Mouse (Mus musculus) thymus, postnatal 10 days (tissue): ENCODE measurements around the gene Agbl4.
A peak's percentile ranks its signal among the peaks of the same experiment; 100 is the strongest.

ENCODE experiments used
- DNase-seq, 2 experiments: peaks; one replicate each; pipeline ENCODE4 v3.0.0; 2021; ENCODE audit warnings: low spot score in 2 of 2

Gene Agbl4

DNA sequence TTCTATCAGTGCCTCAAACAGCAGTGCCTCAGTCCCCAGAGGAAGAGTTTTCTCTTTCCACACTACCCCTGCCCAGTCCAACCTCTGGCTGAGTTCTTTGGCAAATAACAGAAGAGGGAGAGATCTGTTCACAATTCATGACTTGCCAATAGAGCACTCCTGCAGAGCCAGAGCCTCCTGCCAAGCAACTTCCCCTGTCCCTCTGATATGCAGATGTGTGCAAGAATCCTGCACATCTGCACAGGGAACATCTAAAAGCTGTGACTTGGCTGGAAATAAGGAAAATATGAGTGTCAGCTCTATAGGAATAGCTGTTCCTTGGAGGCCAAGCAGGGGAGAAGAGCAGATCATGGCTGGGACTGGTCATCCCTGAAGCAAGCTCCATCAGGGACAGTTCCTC is 993.3 kb downstream of the Agbl4 start:
- DNase-seq, result no peak

DNA sequence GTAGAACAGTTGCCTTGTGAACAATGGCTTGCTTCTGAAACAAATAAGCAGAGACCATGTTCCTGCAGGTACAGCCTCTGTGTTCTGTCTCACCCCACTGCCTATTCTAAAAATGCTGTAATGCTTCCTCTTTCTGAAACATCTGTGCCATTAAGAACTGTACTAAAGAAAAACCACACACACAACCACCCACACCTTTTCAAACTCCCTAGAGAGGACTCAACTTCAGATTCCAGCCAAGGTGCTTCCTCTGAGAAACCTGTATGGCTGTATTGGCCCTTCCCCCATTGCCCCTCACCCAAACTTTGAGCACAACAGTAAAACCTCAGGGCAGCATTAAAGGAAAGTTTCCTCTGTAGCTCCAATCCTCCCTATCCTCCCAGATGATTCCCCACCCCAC is 1002.3 kb downstream of the Agbl4 start:
- no peak for DNase-seq

DNA sequence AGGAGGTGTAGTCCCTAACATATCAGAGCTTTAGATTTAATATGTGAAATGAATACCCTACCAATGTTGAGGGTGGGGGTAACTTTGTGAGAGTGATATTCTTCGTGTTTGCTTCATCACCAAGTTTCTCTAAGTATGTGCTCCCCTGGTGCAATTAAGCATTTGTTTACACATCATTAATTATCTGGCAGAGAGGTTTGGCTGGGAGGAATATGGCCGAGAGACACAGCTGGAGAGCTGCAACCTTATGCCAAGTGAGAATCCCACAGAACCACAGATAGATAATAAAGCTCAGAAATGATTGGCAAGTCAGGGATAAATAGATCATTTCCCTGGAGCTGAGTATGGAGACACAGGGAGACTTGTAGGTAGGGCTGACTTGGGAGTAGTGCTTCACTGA is 1003.2 kb downstream of the Agbl4 start:
- DNase-seq, result no peak

DNA sequence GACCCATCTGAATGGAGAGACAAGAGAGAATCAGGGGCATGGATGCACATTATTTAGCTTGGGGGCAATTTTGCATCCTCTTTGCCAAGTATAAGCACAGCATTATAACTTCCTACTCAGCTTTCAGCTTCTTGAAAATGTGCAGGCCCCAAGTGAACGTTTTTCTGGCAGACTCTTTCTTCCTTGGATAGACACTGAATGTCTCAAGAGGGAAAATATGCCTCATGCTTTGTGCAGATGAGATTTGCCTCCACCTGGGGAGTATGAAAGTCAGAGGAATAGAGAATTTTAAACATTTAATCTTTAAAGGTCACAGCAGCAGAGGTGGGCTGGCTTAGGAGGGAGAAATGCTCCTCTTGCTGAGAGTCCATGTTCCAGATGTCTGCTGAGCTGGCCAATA is 1005.8 kb downstream of the Agbl4 start:
- DNase-seq, result no peak

DNA sequence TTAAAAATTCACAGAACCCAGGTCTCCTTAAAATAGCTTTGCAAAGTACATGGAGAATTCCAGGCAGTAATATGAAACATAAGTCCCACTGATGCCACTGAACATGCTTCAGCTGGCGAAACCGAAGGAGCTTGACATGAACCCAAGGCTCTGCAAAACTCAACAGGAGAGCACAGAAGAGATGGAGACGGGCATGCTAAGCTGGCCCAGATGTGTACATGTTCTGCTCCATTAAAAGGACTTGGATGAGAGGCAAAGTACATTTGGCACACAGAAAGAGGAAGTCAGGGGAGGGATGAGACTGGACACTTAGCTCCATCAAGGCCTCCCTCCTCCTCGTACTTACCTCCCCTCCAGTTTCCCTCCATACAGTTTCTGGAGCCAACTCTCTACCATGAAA is 1013.3 kb downstream of the Agbl4 start:
- DNase-seq, result no peak

DNA sequence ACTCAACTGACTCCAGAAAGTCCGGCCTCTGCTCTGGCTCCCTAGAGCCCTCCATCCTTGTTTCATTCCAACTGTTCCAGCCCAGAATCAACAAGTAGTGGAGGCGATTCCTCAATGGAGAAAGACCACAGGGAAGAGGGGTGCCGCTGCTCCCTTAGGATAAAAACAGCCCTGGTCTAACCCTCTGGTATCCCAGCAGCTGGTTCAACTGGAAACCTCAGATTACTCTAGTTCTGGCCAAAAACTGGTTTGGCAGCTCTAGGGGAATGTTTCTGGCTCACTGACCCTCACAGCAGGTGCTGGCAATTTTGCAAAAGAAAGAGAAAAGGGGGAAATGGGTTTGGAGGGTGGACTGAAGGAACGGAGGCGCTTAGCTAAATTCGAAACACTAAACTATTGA is 1016.9 kb downstream of the Agbl4 start:
- DNase-seq, result peak in 1 of 2 experiments; percentile 4

GRCm38 (mm10) chr4:111414818-111415488 is 1017.5 kb downstream of the Agbl4 start, which contains the start of gene Bend5:
Gene Bend5 (plus strand): TSS chr4:111415006.
- peak; percentile 86 to 87 for DNase-seq

- DNase-seq, result peak in 1 of 2 experiments; percentile 7
Measured at GRCm38 (mm10) chr4:111416126-111416525, 1018.7 kb downstream of the Agbl4 start.

DNA sequence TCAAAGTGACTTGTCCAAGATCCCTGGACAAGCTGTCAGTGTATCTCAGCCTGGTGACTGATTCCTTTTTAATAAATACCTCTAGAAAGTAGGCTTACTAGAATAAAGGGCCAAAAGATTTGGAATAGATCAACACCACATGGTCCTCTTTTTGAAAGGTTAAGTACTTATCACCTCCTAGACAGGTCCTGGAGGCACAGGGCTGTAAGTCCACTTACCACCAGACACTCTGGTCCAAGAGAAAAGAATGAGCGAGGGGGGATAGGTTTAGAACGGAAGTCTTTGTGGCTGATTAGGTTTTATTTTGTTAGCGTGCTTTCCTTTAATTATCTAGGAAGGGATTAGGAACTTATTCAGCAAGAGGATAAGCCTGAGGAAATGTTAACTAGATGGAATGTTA is 1019.1 kb downstream of the Agbl4 start:
- no peak for DNase-seq

DNA sequence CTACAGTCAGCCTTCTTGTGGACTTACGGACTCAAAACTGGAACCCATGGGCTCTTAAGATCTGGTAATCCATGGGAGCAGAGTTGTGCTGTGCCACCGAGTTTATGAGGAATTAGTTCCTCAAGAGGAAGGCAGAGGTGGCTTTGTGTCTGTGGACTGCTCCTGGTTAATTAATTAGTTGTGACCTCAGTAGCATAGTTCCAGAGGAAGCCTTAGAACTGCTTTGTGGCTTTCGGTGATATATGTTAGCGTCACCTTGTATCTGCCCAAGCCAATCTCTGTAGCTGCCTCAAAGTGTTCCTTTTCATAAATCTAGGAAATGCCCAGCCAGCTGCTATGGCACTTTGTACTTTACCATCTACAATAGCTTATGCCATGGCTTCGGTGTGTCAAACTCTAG is 1020.3 kb downstream of the Agbl4 start:
- DNase-seq, result no peak

GRCm38 (mm10) chr4:111419476-111419875 is 1022.0 kb downstream of the Agbl4 start:
- DNase-seq, result no peak

- DNase-seq, result no peak
Measured at GRCm38 (mm10) chr4:111420031-111420430, 1022.6 kb downstream of the Agbl4 start.

DNA sequence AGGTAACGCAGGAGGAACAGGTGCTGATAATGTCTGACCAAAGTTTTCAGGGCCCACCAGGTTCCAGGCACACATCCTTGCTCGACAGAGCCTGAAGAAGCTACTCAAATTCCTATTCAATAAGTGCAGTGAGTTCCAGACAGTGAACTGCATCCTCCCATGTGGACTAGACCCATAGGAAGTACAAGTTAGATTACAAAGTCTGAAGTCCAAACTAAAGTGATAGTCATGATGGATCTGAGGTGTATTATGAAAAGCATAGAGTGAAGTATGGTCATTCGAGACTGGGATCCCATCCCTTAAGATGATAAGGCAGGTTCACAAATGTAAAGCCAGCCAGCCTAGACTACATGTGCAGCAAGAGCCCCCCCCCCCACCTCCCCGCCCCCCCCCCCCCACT is 1023.5 kb downstream of the Agbl4 start:
- DNase-seq, result no peak

DNA sequence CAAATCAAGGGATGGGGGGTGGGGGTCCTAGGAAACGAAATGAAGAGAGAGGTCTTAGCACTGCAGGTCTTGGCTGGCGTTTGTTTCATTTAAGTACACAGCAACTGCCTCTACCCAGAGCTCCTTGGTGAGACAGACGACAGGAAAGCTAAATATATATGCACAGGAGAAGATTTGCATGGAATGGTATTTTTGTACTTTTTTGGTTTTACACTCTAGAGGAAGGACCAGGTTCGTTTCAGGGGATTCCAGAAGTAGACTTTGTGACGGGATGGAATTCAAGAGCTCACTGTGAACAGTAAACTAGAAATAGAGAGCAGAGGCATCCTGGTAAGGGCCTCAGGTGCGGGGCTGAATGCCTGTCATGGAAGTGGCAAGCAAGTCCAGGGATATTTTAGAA is 1024.3 kb downstream of the Agbl4 start:
- no peak for DNase-seq

- DNase-seq, result no peak
Measured at GRCm38 (mm10) chr4:111424371-111424950, 1027.0 kb downstream of the Agbl4 start.

GRCm38 (mm10) chr4:111425170-111425569 is 1027.7 kb downstream of the Agbl4 start:
- DNase-seq, result no peak

DNA sequence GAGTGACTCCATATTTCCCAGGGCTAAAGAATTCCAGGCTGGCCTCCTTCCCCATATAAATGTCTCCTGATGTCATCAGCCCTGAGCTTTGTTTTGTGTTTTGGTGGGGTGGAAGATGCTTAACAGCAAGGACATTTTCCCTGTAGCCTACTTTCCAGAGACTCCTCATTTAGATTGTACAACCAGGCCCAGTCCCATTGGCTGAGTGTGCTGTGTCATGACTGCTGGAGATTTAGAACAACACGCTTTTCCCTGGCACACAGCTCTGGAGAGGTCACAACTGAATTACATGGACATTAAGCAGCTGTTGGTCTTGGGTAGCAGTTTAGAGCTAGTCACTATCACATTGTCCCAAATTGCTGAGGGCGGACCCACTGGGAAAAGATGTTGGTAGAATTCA is 1033.7 kb downstream of the Agbl4 start:
- no peak for DNase-seq

DNA sequence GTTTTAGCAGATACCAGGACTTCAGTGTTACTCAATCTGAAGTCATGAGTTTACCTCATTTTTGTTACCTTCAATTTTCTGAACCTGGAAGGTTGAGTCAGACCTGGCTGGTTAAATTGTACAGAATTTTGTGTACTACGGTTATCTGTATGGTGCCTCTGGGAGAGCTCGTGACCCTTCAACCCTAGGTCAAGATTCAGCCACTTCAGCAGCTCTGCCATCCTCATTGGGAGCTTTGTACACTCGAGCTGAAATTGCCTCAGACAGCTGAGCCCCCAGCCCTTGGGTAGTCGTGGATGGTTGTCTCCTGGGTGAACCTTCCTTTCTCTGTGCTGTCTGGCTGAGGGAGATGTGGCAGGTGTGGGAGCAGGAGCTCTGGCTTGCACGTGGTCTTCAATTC is 1034.6 kb downstream of the Agbl4 start:
- DNase-seq, result no peak

- no peak for DNase-seq
Measured at GRCm38 (mm10) chr4:111432417-111432816, 1035.0 kb downstream of the Agbl4 start.

DNA sequence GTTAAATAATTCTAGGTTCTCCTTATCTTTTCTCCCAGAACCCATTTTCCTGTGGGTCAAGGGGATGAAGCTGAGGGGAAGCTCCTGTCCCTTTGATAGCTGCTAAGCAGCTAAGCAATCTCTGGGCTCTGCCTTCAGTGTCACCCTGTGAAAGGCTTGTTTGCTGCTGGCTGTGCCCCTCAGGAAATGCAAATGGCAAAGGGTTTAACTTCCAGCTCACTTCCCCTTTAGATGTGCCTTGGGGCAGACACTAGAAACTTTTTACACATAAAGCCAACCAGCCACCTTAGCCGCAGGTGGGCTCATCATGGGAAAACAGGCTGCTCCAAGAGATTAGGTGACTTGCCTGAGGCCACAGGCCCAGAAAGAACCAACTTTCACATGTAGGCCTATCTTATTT is 1044.2 kb downstream of the Agbl4 start:
- DNase-seq, result no peak

DNA sequence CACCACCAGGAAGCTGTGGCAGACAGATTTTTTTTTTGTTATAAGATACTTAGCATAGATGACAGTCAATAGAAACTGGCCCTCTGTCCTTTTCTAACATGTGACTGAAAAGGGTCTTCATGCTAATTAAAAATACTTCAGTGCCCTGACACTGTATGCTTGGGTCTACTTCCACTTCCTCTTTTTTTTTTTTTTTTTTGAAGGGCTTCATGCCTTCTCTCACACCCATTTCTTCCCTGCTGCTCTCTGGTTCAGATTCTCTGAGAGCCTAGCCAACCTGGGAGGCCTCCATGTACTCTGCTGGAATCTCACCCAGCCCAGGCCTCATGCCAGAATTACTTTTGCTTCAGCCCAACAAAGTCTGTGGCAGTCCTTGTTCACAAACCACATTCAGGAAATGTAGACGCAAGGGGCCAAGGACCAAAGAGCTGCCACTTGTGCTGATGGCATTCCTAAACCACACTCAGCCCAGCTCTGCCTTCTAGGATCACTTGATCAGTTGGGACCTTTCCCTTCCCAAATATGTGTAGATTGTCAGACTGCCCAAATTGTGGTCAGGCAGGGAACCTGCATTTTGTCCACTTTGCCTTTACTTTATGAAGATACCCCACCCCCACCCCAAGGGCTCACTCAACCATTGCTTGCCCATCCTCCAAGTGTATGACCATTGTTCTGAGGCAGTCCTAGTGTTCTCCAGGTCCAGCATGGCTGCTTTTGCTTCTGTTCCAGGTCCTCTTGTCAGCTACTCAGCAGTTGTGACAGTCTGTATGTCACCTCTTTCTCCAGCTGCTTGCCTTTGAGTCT is 1045.2 kb downstream of the Agbl4 start:
- DNase-seq, result no peak

GRCm38 (mm10) chr4:111443906-111444615 is 1046.6 kb downstream of the Agbl4 start:
- DNase-seq, result no peak
